In genomic region chr1:134061915-134062314, GRCm38 (mm10) we compare ENCODE assay signal across 10 mouse cellular contexts. TPM values are rescaled to one million over a fixed set of nuclear protein-coding genes. Genes with fewer than 3 reads are reported as not detected.
DNase-seq lines count a peak whose midpoint lies in the region; ATAC-seq and TF ChIP-seq lines count a peak whose summit lies in the region.
"Had no signal": no experiment of that assay in that cellular context is flagged by ENCODE, and none has a peak within 500 bp of the region (broad histone marks: within the 10 kb centered on the region; RNA-seq: fewer than 3 reads in every experiment).

No protein-coding gene starts in this region.

- no peak overlapping the region for H3K4me3 ChIP-seq in left cerebral cortex, adult 2 months
- no peak overlapping the region for H3K4me3 ChIP-seq in forebrain, embryonic 11.5 days (ENCODE audit: low read depth, low read length)
- no peak overlapping the region for H3K4me3 ChIP-seq in intestine, postnatal 0 days (ENCODE audit: low read depth, low read length)
- H3K4me3 ChIP-seq in neural tube, embryonic 13.5 days = no peak overlapping the region

- intact Hi-C loops in left cerebral cortex, adult 2 months (cut with DNase I) = loop anchor here (1.0 kb wide), 1 partner anchor 34 kb away; no protein-coding TSS in a partner anchor
- intact Hi-C loops in left cerebral cortex, postnatal 4 days (cut with DNase I) = no loop called here

- H3K27me3 ChIP-seq in forebrain, embryonic 11.5 days (ENCODE audit: control insufficient read depth, insufficient read depth, low read length) = no peaks in the 10 kb centered on the region
- no peaks in the 10 kb centered on the region for H3K27me3 ChIP-seq in intestine, postnatal 0 days (replicated peaks; ENCODE audit: control insufficient read depth, insufficient read depth, low read length)
- H3K27me3 ChIP-seq in neural tube, embryonic 13.5 days = no peaks in the 10 kb centered on the region

- peak overlapping the region; percentile 50; the same call in 1 of the 2 replicates for H3K4me2 ChIP-seq in forebrain, embryonic 11.5 days (ENCODE audit: low read depth, low read length, severe bottlenecking)
- no peak overlapping the region for H3K4me2 ChIP-seq in intestine, postnatal 0 days (replicated peaks; ENCODE audit: low read depth)
- H3K4me2 ChIP-seq in neural tube, embryonic 13.5 days = peak overlapping the region; percentile 77

- H3K27ac ChIP-seq in left cerebral cortex, adult 2 months = peak overlapping the region; percentile 32; the same call in 1 of the 2 replicates
- peak overlapping the region; percentile 100 for H3K27ac ChIP-seq in forebrain, embryonic 11.5 days (ENCODE audit: low read depth, low read length)
- H3K27ac ChIP-seq in intestine, postnatal 0 days (ENCODE audit: low read depth, low read length) = peak overlapping the region; percentile 93; the same call in 1 of the 2 replicates
- peak overlapping the region; percentile 97 for H3K27ac ChIP-seq in neural tube, embryonic 13.5 days (replicated peaks)

- H3K9me3 ChIP-seq in forebrain, embryonic 11.5 days (ENCODE audit: control insufficient read depth, low read length) = no peaks in the 10 kb centered on the region
- H3K9me3 ChIP-seq in intestine, postnatal 0 days (ENCODE audit: control insufficient read depth) = no peaks in the 10 kb centered on the region
- H3K9me3 ChIP-seq in neural tube, embryonic 13.5 days = no peaks in the 10 kb centered on the region

- no peak for TF ChIP-seq CTCF in left cerebral cortex, adult 2 months (IDR thresholded peaks at IDR 0.05)
- no peak for TF ChIP-seq CTCF in intestine, postnatal 0 days (IDR thresholded peaks at IDR 0.05; ENCODE audit: low read depth)

- H3K9ac ChIP-seq in forebrain, embryonic 11.5 days (ENCODE audit: low read length) = peak overlapping the region; percentile 59
- H3K9ac ChIP-seq in intestine, postnatal 0 days (ENCODE audit: low read depth, low read length) = no peak overlapping the region
- no peak overlapping the region for H3K9ac ChIP-seq in neural tube, embryonic 13.5 days

- peaks cover 46% of the 10 kb centered on the region for H3K4me1 ChIP-seq in forebrain, embryonic 11.5 days (replicated peaks; ENCODE audit: control insufficient read depth, insufficient read depth, low read length)
- peaks cover 40% of the 10 kb centered on the region for H3K4me1 ChIP-seq in intestine, postnatal 0 days (replicated peaks; ENCODE audit: control insufficient read depth, insufficient read depth, low read length)
- peaks cover 70% of the 10 kb centered on the region for H3K4me1 ChIP-seq in neural tube, embryonic 13.5 days (replicated peaks)

- no peak for DNase-seq in left cerebral cortex, adult 2 months (ENCODE audit: extremely low spot score in 1 of 2, low spot score in 2 of 2)
- no peak for DNase-seq in left cerebral cortex, postnatal 4 days
- no peak for DNase-seq in forebrain, embryonic 11.5 days (ENCODE audit: low spot score)
- DNase-seq in cerebellum, adult 18-20 months = no peak
- no peak for DNase-seq in adrenal gland, postnatal 36 days
- DNase-seq in layer of hippocampus, adult 9-10 months (ENCODE audit: low spot score) = no peak

- H3K36me3 ChIP-seq in forebrain, embryonic 11.5 days (ENCODE audit: control insufficient read depth, insufficient read depth, low read length) = no peaks in the 10 kb centered on the region
- H3K36me3 ChIP-seq in intestine, postnatal 0 days (ENCODE audit: control insufficient read depth, insufficient read depth) = no peaks in the 10 kb centered on the region
- H3K36me3 ChIP-seq in neural tube, embryonic 13.5 days = no peaks in the 10 kb centered on the region

- ATAC-seq in forebrain, embryonic 11.5 days (replicated peaks; ENCODE audit: low FRiP score) = no peak
- ATAC-seq in intestine, postnatal 0 days = no peak
- ATAC-seq in neural tube, embryonic 13.5 days (ENCODE audit: low read depth) = no peak

- whole genome bisulfite sequencing in forebrain, embryonic 11.5 days = 33% methylated on average over 3 of the region's 3 CpGs
- WGBS in intestine, postnatal 0 days = 85% methylated on average over 3 of the region's 3 CpGs
- 39% methylated on average over 3 of the region's 3 CpGs for WGBS in neural tube, embryonic 13.5 days

RNA-seq across cellular contexts. Expression of gene Btg2, which starts 17.0 kb away (rescaled TPM):
- 10 to 100 TPM; 26.2 to 28.3 TPM for total RNA-seq in left cerebral cortex, adult 2 months (2021)
- total RNA-seq in left cerebral cortex, postnatal 4 days (2021) = 1 to 10 TPM; 7.9 to 8.1 TPM
- polyA plus RNA-seq in forebrain, embryonic 11.5 days (2014; fragmentation: Nextera tagmentation; extraction: Ambion mirVana) = 110 TPM in 2 replicates
- 30.0 and 32.6 TPM in 2 replicates for polyA plus RNA-seq in intestine, postnatal 0 days (2015; fragmentation: Nextera tagmentation; extraction: Ambion mirVana)
- 49.0 and 55.3 TPM in 2 replicates for polyA plus RNA-seq in neural tube, embryonic 13.5 days (2015; fragmentation: Nextera tagmentation; extraction: Ambion mirVana)
- total RNA-seq in adrenal gland, postnatal 36 days (2021) = 10 to 100 TPM; 38.7 to 39.1 TPM

RNA-seq across cellular contexts. Expression of gene Fmod, which starts 24.9 kb away (rescaled TPM):
- 10 to 100 TPM; 15.8 to 23.8 TPM for total RNA-seq in left cerebral cortex, adult 2 months (2021)
- 10 to 100 TPM; 19.0 to 20.0 TPM for total RNA-seq in left cerebral cortex, postnatal 4 days (2021)
- polyA plus RNA-seq in forebrain, embryonic 11.5 days (2014; fragmentation: Nextera tagmentation; extraction: Ambion mirVana) = 2.2 and 3.6 TPM in 2 replicates
- polyA plus RNA-seq in intestine, postnatal 0 days (2015; fragmentation: Nextera tagmentation; extraction: Ambion mirVana) = 2.2 and 2.4 TPM in 2 replicates
- 11.1 and 14.9 TPM in 2 replicates for polyA plus RNA-seq in neural tube, embryonic 13.5 days (2015; fragmentation: Nextera tagmentation; extraction: Ambion mirVana)
- 1 to 10 TPM; 9.3 to 9.8 TPM for total RNA-seq in adrenal gland, postnatal 36 days (2021)
- total RNA-seq: granulocyte monocyte progenitor cell, adult 5-6 weeks; megakaryocyte progenitor cell, adult 5-6 weeks had no signal

RNA-seq across cellular contexts. Expression of gene Chit1, which starts 49.1 kb away (rescaled TPM):
- not detected for total RNA-seq in left cerebral cortex, adult 2 months (2021)
- under 1 TPM; 0.48 to 0.54 TPM for total RNA-seq in left cerebral cortex, postnatal 4 days (2021)
- polyA plus RNA-seq in forebrain, embryonic 11.5 days (2014; fragmentation: Nextera tagmentation; extraction: Ambion mirVana) = not detected in 2 replicates
- 0.25 TPM in 1 of 2 replicates, not detected in the other for polyA plus RNA-seq in intestine, postnatal 0 days (2015; fragmentation: Nextera tagmentation; extraction: Ambion mirVana)
- 0.45 and 0.81 TPM in 2 replicates for polyA plus RNA-seq in neural tube, embryonic 13.5 days (2015; fragmentation: Nextera tagmentation; extraction: Ambion mirVana)
- not detected for total RNA-seq in adrenal gland, postnatal 36 days (2021)

Comparison
In these comparisons a context has a peak if more than half of its experiments do, and no peak if none do; other contexts are left out.
1. H3K27ac ChIP-seq: peak in every context shown above with its lines; median percentile 100 in forebrain, embryonic 11.5 days; 97 in neural tube, embryonic 13.5 days; 93 in intestine, postnatal 0 days; 32 in left cerebral cortex, adult 2 months.